Mouse (Mus musculus) spleen, postnatal 14 days (tissue): ENCODE measurements around the gene Lpp.

ENCODE experiments used
- DNase-seq, 2 experiments: peaks; one replicate each; pipeline ENCODE4 v3.0.0; 2021 to 2022; ENCODE audit warnings: low spot score in 2 of 2

The Lpp gene

DNA sequence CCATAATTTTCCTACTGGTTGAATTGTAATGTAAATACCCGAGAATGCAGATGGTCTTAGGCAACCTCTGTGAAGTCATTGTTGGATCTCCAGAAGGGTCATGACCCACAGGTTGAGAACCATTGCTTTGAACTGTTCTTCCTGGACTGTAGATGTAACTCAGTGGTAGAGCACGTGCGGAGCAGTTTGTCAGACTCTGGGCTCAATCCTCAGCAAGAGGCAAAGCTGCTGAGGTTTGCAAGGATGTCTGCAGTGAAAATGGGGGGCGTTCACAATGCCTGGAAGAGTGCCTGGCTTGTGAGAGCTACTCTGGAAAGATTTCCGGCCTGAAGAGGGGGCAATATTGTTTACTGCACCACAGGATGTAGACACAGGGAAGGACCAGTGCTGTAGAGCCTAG lies 6.2 kb downstream of the Lpp start:
- DNase-seq, result no peak

DNA sequence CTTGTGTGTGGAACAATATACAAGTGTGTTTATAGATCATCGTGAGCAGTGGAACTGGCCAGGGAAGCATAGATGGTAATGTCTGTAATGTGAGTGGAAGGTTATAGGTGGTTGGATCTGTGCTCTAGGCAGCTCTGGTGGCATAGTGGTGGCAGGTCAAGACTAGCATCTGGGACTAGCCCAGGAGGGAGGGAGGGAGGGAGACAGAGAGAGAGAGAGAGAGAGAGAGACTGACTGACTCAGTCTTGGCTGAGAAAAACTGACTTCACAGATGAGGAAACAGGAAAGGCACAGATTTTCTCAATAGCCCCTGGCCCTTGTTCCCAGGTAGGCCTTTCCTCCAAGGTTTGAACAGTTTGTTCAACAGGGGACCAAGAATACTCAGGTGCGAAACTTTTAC lies 7.5 kb downstream of the Lpp start:
- no peak for DNase-seq

DNA sequence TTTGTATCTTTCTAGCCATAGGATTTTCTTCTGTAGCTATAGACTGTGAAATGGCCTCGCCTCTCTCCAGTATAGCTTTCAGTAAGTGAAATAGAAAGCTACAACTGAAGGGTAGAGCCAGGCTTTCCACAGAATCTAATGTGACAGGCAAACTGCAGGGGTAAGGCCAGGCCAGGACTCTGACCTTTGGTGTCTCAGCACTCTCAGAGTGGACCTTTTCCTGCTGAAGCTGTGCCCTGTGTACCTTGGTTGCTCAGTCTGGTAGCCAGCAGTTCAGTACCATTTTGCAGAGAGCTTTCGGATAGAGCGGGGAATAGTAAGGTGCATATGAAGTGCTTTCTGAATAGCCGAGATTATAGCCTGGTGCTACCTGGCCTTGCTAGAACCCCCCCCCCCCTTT lies 9.5 kb downstream of the Lpp start:
- no peak for DNase-seq

GRCm38 (mm10) chr16:24403733-24404380 lies 10.6 kb downstream of the Lpp start:
- DNase-seq, result no peak

DNA sequence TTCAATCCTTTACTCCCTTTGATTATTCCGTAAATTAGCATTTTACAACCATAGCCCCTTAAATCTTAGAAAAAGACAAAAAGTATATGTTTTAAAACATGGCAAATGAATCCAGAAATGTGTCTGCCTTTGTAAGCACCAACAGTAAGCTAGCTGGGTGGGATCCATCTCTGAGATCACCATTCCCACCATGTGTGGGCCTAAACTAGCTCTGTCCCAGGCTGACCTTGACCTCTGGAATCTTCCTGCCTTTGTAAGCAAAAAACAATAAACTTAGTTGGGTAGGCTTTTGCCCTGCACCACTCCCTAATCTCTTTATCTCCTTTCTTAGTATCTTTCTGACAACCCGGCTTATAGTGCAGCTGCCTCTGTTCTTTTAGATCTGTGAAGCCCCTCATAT lies 13.2 kb downstream of the Lpp start:
- no peak for DNase-seq

- DNase-seq, result no peak
Observed at GRCm38 (mm10) chr16:24411281-24411680, 18.0 kb downstream of the Lpp start.

DNA sequence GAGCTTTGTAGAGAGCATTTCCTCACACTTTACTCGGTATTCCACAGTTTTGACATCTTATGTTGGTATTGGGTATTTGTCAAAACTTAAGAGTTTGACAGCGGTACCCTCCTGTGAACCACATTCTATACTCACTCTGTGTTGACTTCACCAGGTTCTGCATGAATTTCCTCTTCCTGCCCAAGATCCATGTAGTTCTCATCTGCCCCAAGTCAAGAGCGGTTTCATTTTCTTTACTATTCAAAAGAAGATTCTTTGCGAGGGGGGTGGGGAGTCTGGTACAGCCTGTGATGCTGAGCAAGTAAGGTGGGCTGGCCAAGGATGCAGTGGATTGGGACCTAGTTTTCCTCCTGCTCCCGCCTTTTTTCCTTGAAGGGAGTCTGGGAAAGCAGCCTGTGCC lies 18.9 kb downstream of the Lpp start:
- no peak for DNase-seq

DNA sequence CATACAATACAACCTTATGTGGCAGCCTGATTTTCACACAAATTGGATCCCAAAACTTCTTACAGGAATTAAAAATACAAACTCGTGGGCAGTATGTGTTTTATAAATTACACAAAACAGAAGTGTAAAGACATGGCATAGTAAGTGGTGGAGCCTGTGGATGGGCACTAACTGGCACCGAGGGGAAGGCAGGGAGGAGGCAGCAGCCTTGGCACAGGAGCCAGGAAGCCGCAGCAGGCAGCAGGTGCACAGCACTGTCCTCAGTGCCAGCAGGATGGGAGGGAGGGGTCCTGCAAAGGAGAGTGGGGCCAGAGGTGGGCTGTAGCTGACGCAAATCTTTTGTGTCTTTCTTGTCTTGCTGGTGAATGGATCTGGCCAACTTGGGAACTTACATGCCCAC lies 19.8 kb downstream of the Lpp start:
- DNase-seq, result no peak

DNA sequence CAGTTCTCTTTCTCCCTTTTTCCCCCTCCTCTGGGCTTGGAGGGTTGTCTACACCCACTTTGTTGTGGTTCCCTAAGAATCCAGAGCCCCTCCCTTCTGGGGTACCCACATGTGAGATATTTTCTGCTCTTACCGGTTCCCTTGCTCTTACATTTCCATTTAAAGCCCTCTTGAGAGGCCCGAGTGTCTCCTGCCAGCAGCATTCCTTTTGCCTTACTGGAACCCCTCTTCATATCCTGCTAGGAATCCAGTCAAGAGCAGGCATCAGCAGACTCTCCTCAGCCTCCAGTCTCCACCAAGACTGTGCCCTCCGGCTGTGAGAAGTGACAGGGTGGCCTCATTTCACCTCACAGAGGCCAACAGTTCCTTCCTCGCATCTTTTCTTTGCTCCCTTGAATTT lies 24.7 kb downstream of the Lpp start:
- DNase-seq, result no peak

- no peak for DNase-seq
Observed at GRCm38 (mm10) chr16:24420603-24421120, 27.4 kb downstream of the Lpp start.

- no peak for DNase-seq
Observed at GRCm38 (mm10) chr16:24421687-24422418, 28.5 kb downstream of the Lpp start.

GRCm38 (mm10) chr16:24423196-24423595 lies 29.9 kb downstream of the Lpp start:
- DNase-seq, result no peak

DNA sequence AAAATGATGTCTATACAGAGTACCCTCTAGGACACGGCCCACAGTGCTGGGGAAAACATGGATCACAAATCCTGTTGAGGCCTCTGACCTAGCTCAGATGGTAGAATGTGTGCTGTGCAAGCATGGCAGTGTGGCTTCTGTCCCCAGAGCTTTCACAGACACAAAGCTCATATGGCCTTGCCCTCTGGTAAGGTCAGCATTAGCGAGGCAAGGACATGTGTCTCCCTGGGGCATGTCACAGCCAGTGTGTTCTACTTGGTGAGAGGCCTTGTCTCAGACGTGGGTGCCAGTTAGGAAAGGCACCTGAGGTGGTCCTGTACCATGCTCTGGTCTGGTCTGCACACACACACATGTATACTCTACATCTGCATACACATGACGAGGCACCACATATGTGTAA lies 30.4 kb downstream of the Lpp start:
- no peak for DNase-seq

- DNase-seq, result no peak
Observed at GRCm38 (mm10) chr16:24424356-24424977, 31.2 kb downstream of the Lpp start.

- no peak for DNase-seq
Observed at GRCm38 (mm10) chr16:24425816-24426215, 32.5 kb downstream of the Lpp start.

DNA sequence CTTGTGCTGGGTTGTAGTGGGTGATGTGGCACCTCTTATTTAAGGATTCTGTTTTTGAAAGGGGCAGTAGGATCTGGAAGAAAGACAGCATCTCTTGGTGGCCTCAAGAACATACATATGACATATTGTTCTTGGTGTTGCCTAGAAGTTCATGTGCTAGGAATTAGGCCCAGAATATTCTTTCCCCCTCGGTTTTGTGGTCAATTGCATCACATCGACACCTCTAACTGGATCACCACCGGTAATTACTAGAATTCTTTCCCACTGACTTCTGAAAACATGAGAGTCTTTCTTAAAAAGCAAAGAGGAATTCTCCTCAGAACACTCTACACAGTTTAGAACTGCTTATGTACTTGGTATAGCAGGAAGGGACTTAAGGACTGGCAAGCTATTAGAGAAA lies 34.3 kb downstream of the Lpp start:
- DNase-seq, result no peak

GRCm38 (mm10) chr16:24428055-24428454 lies 34.7 kb downstream of the Lpp start:
- DNase-seq, result no peak

DNA sequence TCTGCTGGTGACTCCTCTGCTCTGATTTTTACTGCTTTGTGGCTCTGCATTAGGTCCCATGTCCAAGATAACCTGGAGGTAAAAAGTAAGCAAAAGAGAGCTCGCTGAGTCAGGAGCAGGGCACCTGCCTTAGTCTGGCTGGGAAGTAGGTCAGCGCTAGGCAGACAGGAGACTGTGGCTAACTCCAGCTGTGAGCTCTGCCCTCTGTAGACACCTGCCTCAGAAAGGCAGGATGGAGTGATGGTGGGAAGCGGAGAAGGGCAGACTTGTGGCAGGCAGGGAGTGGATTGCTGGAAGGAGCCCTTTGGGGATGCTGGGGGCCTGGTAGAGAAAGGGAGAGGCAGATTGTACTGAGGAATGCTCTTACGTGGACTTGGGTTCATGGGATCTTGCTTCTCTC lies 35.4 kb downstream of the Lpp start:
- no peak for DNase-seq

DNA sequence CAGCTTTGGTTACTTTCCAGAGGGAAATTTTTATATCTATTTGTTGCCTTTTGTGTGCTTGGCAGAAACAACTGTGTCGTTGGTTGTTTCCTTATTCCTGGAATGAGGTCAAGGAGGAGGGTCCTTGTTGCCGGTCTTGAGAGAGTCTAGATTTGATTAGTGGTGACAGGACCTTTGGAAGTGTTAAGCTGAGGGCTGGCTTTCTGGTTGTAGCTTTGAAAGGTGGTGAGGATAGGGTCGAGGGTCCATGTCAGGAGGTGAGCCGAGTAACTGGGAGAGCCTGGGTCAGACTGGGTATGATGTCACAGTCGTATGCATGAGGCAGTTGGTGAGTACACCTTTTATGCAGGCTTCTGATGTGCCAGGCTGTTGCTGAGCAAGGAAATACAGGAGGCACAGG lies 36.4 kb downstream of the Lpp start:
- no peak for DNase-seq

DNA sequence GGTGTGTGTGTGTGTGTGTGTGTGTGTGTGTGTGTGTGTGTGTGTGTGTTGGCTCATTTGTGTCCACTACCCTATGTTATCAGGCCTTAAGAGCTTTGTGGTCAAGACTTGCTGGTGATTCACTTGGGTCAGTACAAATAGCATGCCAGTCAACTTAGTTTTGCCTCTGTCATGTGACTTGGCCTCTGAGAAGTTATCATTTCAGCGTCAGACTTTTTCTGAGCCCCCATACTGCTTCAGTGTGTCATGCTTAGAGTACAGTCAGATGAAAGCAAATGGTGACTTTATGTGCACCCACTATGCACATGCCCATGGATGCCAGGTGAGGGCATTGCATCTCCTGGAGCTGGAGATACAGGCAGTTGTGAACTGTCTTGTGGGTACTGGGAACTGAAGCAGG lies 38.5 kb downstream of the Lpp start:
- DNase-seq, result no peak

GRCm38 (mm10) chr16:24433563-24433962 lies 40.3 kb downstream of the Lpp start:
- no peak for DNase-seq

GRCm38 (mm10) chr16:24434026-24434425 lies 40.7 kb downstream of the Lpp start:
- no peak for DNase-seq

DNA sequence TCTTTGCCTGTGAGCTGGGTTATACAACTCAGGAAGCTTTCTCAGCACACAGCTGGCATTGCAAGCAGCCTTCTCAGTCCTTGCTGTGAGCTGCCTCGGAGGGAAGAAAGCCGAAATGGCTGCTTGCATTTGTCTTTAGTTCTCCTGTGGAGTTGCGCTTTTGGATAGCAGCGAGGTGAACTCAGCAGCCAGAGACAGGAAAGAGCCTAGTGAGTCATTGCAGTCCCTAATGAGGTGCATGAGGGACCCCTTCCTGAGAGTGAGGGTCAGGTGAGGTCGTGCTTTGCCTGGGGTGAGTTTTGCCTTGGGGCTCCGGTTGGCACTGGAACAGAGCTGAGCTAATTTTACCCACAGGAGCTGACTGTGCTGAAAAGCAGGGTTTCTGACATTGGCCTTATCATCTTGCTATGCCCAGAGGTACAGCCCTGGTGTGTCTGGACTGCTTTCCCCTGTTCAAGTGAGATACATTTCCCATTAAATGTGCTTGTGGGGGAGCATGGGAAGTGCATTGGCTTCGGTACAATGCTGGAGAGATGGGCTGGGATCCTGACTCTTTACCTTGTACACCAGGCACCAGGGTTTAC lies 41.3 kb downstream of the Lpp start:
- no peak for DNase-seq
